Comparison of ENCODE assay signal across 26 mouse cellular contexts in genomic region chr16:14109651-14110230, GRCm38 (mm10). TPM values are rescaled to one million over a fixed set of nuclear protein-coding genes. Genes with fewer than 3 reads are reported as not detected.
A peak's percentile ranks its signal among the peaks of the same experiment; 100 is the strongest.
DNase-seq lines count a peak whose midpoint lies in the region; ATAC-seq and TF ChIP-seq lines count a peak whose summit lies in the region.
"Had no signal": no experiment of that assay in that cellular context is flagged by ENCODE, and none has a peak within 500 bp of the region (broad histone marks: within the 10 kb centered on the region; RNA-seq: fewer than 3 reads in every experiment).

No protein-coding gene starts in this region.

- H3K4me3 ChIP-seq in heart, adult 2 months = no peak overlapping the region
- H3K4me3 ChIP-seq in bone marrow macrophage, adult 2 months (ENCODE audit: insufficient read depth, low read length) = no peak overlapping the region
- H3K4me3 ChIP-seq: embryonic facial prominence, embryonic 13.5 days; forebrain, embryonic 15.5 days; hindbrain, embryonic 13.5 days; left cerebral cortex, adult 2 months; liver, embryonic 13.5 days; midbrain, embryonic 15.5 days had no signal

- H3K4me1 ChIP-seq in heart, adult 2 months (ENCODE audit: control insufficient read depth, insufficient read depth, low read length) = no peaks in the 10 kb centered on the region
- H3K4me1 ChIP-seq in bone marrow macrophage, adult 2 months (ENCODE audit: control insufficient read depth, insufficient read depth, low read length) = peaks cover 43% of the 10 kb centered on the region
- H3K4me1 ChIP-seq: embryonic facial prominence, embryonic 13.5 days; forebrain, embryonic 15.5 days; hindbrain, embryonic 13.5 days; liver, embryonic 13.5 days; midbrain, embryonic 15.5 days had no signal

- intact Hi-C loops in heart, adult 2 months (cut with DNase I) = no loop called here

- H3K79me2 ChIP-seq in heart, adult 2 months (replicated peaks; ENCODE audit: control insufficient read depth, insufficient read depth, low read length) = no peaks in the 10 kb centered on the region

- no peak overlapping the region for H3K27ac ChIP-seq in heart, adult 2 months
- peak overlapping the region; percentile 83 for H3K27ac ChIP-seq in bone marrow macrophage, adult 2 months (ENCODE audit: insufficient read depth, low read depth, low read length)
- H3K27ac ChIP-seq: embryonic facial prominence, embryonic 13.5 days; forebrain, embryonic 15.5 days; hindbrain, embryonic 13.5 days; left cerebral cortex, adult 2 months; liver, embryonic 13.5 days; midbrain, embryonic 15.5 days had no signal

- H3K36me3 ChIP-seq in heart, adult 2 months (ENCODE audit: control insufficient read depth, insufficient read depth, low read length) = peaks cover 3% of the 10 kb centered on the region

- no peak for TF ChIP-seq POLR2A in heart, adult 2 months (IDR thresholded peaks at IDR 0.05; ENCODE audit: insufficient read depth, low read depth, low read length)
- no peak for TF ChIP-seq POLR2A in bone marrow macrophage, adult 2 months (IDR thresholded peaks at IDR 0.05; ENCODE audit: borderline replicate concordance, low read depth, low read length)

- DNase-seq in heart, adult 8-10 months (ENCODE audit: low spot score) = peak; percentile 9
- no peak for DNase-seq in heart, adult 2 months
- peak; percentile 54 for DNase-seq in A20 (ENCODE audit: low read depth, low spot score)
- no peak for DNase-seq in kidney, postnatal 25 days
- DNase-seq in kidney, adult 18-20 months = no peak
- no peak for DNase-seq in urinary bladder, postnatal 36 days (ENCODE audit: low spot score in 2 of 2)
- DNase-seq: adrenal gland, postnatal 25 days; cerebellum, adult 9-10 months; gastrocnemius, postnatal 14 days; heart, postnatal 10 days; kidney, adult 8-10 months; kidney, postnatal 36 days; layer of hippocampus, adult 9-11 months; left cerebral cortex, postnatal 4 days; liver, embryonic 13.5 days; lung, embryonic 14.5 days; right cerebral cortex, postnatal 25 days; thymus, postnatal 25 days had no signal

- no peak for TF ChIP-seq EP300 in heart, adult 2 months (IDR thresholded peaks at IDR 0.05; ENCODE audit: insufficient read depth, low read depth, low read length)

- H3K27me3 ChIP-seq in heart, adult 2 months (ENCODE audit: control insufficient read depth, insufficient read depth, low read length) = no peaks in the 10 kb centered on the region
- H3K27me3 ChIP-seq: embryonic facial prominence, embryonic 13.5 days; forebrain, embryonic 15.5 days; hindbrain, embryonic 13.5 days; liver, embryonic 13.5 days; midbrain, embryonic 15.5 days had no signal

- no peak for TF ChIP-seq CTCF in heart, adult 2 months (IDR thresholded peaks at IDR 0.05)
- TF ChIP-seq CTCF in bone marrow macrophage, adult 2 months (IDR thresholded peaks at IDR 0.05; ENCODE audit: low read depth, low read length) = no peak

- WGBS in heart, adult 2 months = 63% methylated on average over 3 of the region's 3 CpGs

- ATAC-seq in megakaryocyte progenitor cell, adult 5-6 weeks (replicated peaks; ENCODE audit: poor library complexity) = peak; percentile 58
- ATAC-seq: forebrain, embryonic 15.5 days; inflammation-experienced regulatory T-cells, adult 6 months; midbrain, embryonic 15.5 days had no signal

- H3K9ac ChIP-seq in heart, adult 2 months (ENCODE audit: low read depth, low read length) = no peak overlapping the region
- H3K9ac ChIP-seq: embryonic facial prominence, embryonic 13.5 days; forebrain, embryonic 15.5 days; hindbrain, embryonic 13.5 days; liver, embryonic 13.5 days; lung, embryonic 14.5 days; midbrain, embryonic 15.5 days had no signal

RNA-seq across cellular contexts. Expression of gene Nde1, which starts 53.3 kb away (rescaled TPM):
- 10 to 100 TPM; 28.2 to 30.3 (median 29.6) TPM for total RNA-seq in heart, adult 8-10 months (2022)
- total RNA-seq in heart, adult 2 months (2021) = 10 to 100 TPM; 30.0 to 31.9 TPM
- polyA plus RNA-seq in heart, adult 2 months (2012; rRNA removed) = 28.2 and 39.7 TPM in 2 replicates
- polyA plus RNA-seq in bone marrow macrophage, adult 2 months (2012; ENCODE audit: insufficient read depth, insufficient read length, missing spikeins) = 67.5 and 69.0 TPM in 2 replicates
- total RNA-seq in megakaryocyte progenitor cell, adult 5-6 weeks (2015) = 38.3 and 40.9 TPM in 2 replicates
- total RNA-seq in megakaryocyte progenitor cell, adult 5-6 weeks (2017) = 63.6 and 71.7 TPM in 2 replicates

RNA-seq across cellular contexts. Expression of gene Marf1, which starts 53.4 kb away (rescaled TPM):
- 10 to 100 TPM; 32.8 to 38.0 (median 35.4) TPM for total RNA-seq in heart, adult 8-10 months (2022)
- 10 to 100 TPM; 32.4 to 36.1 TPM for total RNA-seq in heart, adult 2 months (2021)
- 8.3 and 19.2 TPM in 2 replicates for polyA plus RNA-seq in heart, adult 2 months (2012; rRNA removed)
- 57.7 and 62.3 TPM in 2 replicates for polyA plus RNA-seq in bone marrow macrophage, adult 2 months (2012; ENCODE audit: insufficient read depth, insufficient read length, missing spikeins)
- total RNA-seq in megakaryocyte progenitor cell, adult 5-6 weeks (2015) = 32.7 and 35.1 TPM in 2 replicates
- total RNA-seq in megakaryocyte progenitor cell, adult 5-6 weeks (2017) = 19.4 and 26.5 TPM in 2 replicates

Comparison
In these comparisons a context has a peak if more than half of its experiments do, and no peak if none do; other contexts are left out.
1. DNase-seq: peak in heart, adult 8-10 months (single experiment) and A20 (single experiment); none in heart, adult 2 months (0 of 2), kidney, postnatal 25 days (0 of 2), kidney, adult 18-20 months (single experiment) and urinary bladder, postnatal 36 days (0 of 2).